Mouse (Mus musculus) liver, embryonic 16.5 days (tissue): ENCODE measurements around the gene Ets1. TPM values are rescaled to one million over a fixed set of nuclear protein-coding genes. Genes with fewer than 3 reads are reported as not detected.

Experiments used
- ATAC-seq: fragments of 200-750 bp; cut with Nextera tagmentation; 2 replicates; pipeline ENCODE4 v1.8.0; 2017; ENCODE audit warnings: low read depth, mild to moderate bottlenecking, moderate number of reproducible peaks, moderate library complexity
- H3K27ac ChIP-seq: fragments of 300-500 bp; sonication (generic); 2 replicates; pipeline ENCODE4 v1.5.1; 2014; ENCODE audit warnings: mild to moderate bottlenecking, low read length
- H3K27me3 ChIP-seq: fragments of 300-500 bp; sonication (generic); 2 replicates; pipeline ENCODE4 v1.6.1; 2014; ENCODE audit warnings: low read depth, low read length, mixed read lengths; ENCODE audit not compliant: control insufficient read depth, insufficient read depth
- H3K36me3 ChIP-seq: fragments of 300-500 bp; sonication (generic); 2 replicates; pipeline ENCODE4 v1.6.1; 2014; ENCODE audit warnings: mild to moderate bottlenecking; ENCODE audit not compliant: control insufficient read depth, insufficient read depth
- H3K4me1 ChIP-seq: fragments of 300-500 bp; sonication (generic); 2 replicates; pipeline ENCODE4 v1.6.1; 2014; ENCODE audit warnings: low read depth, low read length, mixed read lengths; ENCODE audit not compliant: control insufficient read depth
- H3K4me2 ChIP-seq: fragments of 300-500 bp; sonication (generic); 2 replicates; pipeline ENCODE4 v1.6.1; 2014; ENCODE audit warnings: low read depth, low read length, mixed read lengths
- H3K4me3 ChIP-seq: fragments of 300-500 bp; sonication (generic); 2 replicates; pipeline ENCODE4 v1.5.1; 2014; ENCODE audit warnings: low read depth, mild to moderate bottlenecking, low read length
- H3K9ac ChIP-seq: fragments of 300-500 bp; sonication (generic); 2 replicates; pipeline ENCODE4 v1.6.1; 2014; ENCODE audit warnings: low read depth, low read length
- H3K9me3 ChIP-seq: fragments of 300-500 bp; sonication (generic); replicated peaks from 2 replicates; pipeline ENCODE4 v1.6.1; 2016; ENCODE audit warnings: low read length; ENCODE audit not compliant: control insufficient read depth
- WGBS: fragments of 180-500 bp; shearing (Covaris S2); extraction: QIAGEN DNeasy Blood & Tissue Kit; methylation state at CpG from one replicate; pipeline ENCODE4 v1.1.7; 2014; ENCODE audit not compliant: insufficient replicate concordance; 5-methylcytosine and 5-hydroxymethylcytosine counted together
- polyA plus RNA-seq: library from polyadenylated mRNA; unstranded; fragments of >200 nt; fragmentation: Nextera tagmentation; extraction: Ambion mirVana; gene quantifications from 2 replicates; pipeline ENCODE4 v1.2.1, GENCODE M21; 2015

Ets1 gene
- polyA plus RNA-seq, 1 experiment from 2014 or later = 15.9 TPM

- H3K9ac ChIP-seq = no peak overlapping the region
- 23% methylated on average over 1 of the region's 1 CpGs for WGBS
- H3K4me2 ChIP-seq = no peak overlapping the region
- no peak overlapping the region for H3K4me3 ChIP-seq
- no peaks in the 10 kb centered on the region for H3K4me1 ChIP-seq
- H3K36me3 ChIP-seq = no peaks in the 10 kb centered on the region
- no peaks in the 10 kb centered on the region for H3K27me3 ChIP-seq
- no peak overlapping the region for H3K27ac ChIP-seq
- H3K9me3 ChIP-seq = no peaks in the 10 kb centered on the region
- ATAC-seq = no peak
Measured at GRCm38 (mm10) chr9:32629385-32629981, 6.5 kb upstream of the Ets1 start.

- 0 out of 2 replicates have a peak, but pooled peaks cover 3% of the 10 kb centered on the region for H3K27me3 ChIP-seq
- H3K9ac ChIP-seq = no peak overlapping the region
- no peaks in the 10 kb centered on the region for H3K4me1 ChIP-seq
- H3K27ac ChIP-seq = no peak overlapping the region
- H3K4me3 ChIP-seq = no peak overlapping the region
- ATAC-seq = no peak
- H3K36me3 ChIP-seq = no peaks in the 10 kb centered on the region
- H3K4me2 ChIP-seq = no peak overlapping the region
- H3K9me3 ChIP-seq = no peaks in the 10 kb centered on the region
Measured at GRCm38 (mm10) chr9:32631341-32631740, 4.7 kb upstream of the Ets1 start.

GRCm38 (mm10) chr9:32632237-32632636 is 3.8 kb upstream of the Ets1 start:
- H3K27ac ChIP-seq = no peak overlapping the region
- H3K4me3 ChIP-seq = no peak overlapping the region
- H3K4me2 ChIP-seq = no peak overlapping the region
- no peaks in the 10 kb centered on the region for H3K4me1 ChIP-seq
- peaks cover 9% of the 10 kb centered on the region for H3K27me3 ChIP-seq
- no peaks in the 10 kb centered on the region for H3K36me3 ChIP-seq
- 61% methylated on average over 7 of the region's 7 CpGs for WGBS
- H3K9ac ChIP-seq = no peak overlapping the region
- no peaks in the 10 kb centered on the region for H3K9me3 ChIP-seq
- no peak for ATAC-seq

GRCm38 (mm10) chr9:32644981-32645380 is 9.0 kb downstream of the Ets1 start:
- H3K27me3 ChIP-seq = no peaks in the 10 kb centered on the region; the same call in 1 of the 2 replicates
- WGBS = 58% methylated on average over 3 of the region's 3 CpGs
- no peak for ATAC-seq
- H3K4me2 ChIP-seq = no peak overlapping the region
- no peak overlapping the region for H3K4me3 ChIP-seq
- no peak overlapping the region for H3K9ac ChIP-seq
- H3K9me3 ChIP-seq = no peaks in the 10 kb centered on the region
- H3K36me3 ChIP-seq = no peaks in the 10 kb centered on the region
- no peaks in the 10 kb centered on the region for H3K4me1 ChIP-seq
- H3K27ac ChIP-seq = no peak overlapping the region

- no peak overlapping the region for H3K9ac ChIP-seq
- no peak overlapping the region for H3K4me2 ChIP-seq
- 9% methylated on average over 9 of the region's 9 CpGs for WGBS
- no peak overlapping the region for H3K4me3 ChIP-seq
- no peaks in the 10 kb centered on the region for H3K9me3 ChIP-seq
- H3K27ac ChIP-seq = no peak overlapping the region
- no peaks in the 10 kb centered on the region for H3K4me1 ChIP-seq
- no peak for ATAC-seq
- no peaks in the 10 kb centered on the region for H3K36me3 ChIP-seq
- H3K27me3 ChIP-seq = no peaks in the 10 kb centered on the region; the same call in 1 of the 2 replicates
Measured at GRCm38 (mm10) chr9:32645475-32645874, 9.5 kb downstream of the Ets1 start.

- Histone ChIP-seq H3K9ac (no peak overlapping the region), H3K36me3 (no peaks in the 10 kb centered on the region), H3K4me2 (no peak overlapping the region), H3K27ac (no peak overlapping the region), H3K27me3 (no peaks in the 10 kb centered on the region; the same call in 1 of the 2 replicates), H3K4me3 (no peak overlapping the region), H3K9me3 (no peaks in the 10 kb centered on the region), H3K4me1 (no peaks in the 10 kb centered on the region)
- 42% methylated on average over 11 of the region's 11 CpGs for WGBS
- no peak for ATAC-seq
Measured at GRCm38 (mm10) chr9:32646539-32647258, 10.7 kb downstream of the Ets1 start.

- H3K27ac ChIP-seq = no peak overlapping the region
- H3K27me3 ChIP-seq = no peaks in the 10 kb centered on the region; the same call in 1 of the 2 replicates
- WGBS = 54% methylated on average over 7 of the region's 7 CpGs
- no peaks in the 10 kb centered on the region for H3K4me1 ChIP-seq
- H3K36me3 ChIP-seq = no peaks in the 10 kb centered on the region
- ATAC-seq = no peak
- no peaks in the 10 kb centered on the region for H3K9me3 ChIP-seq
- H3K9ac ChIP-seq = no peak overlapping the region
- H3K4me3 ChIP-seq = no peak overlapping the region
- no peak overlapping the region for H3K4me2 ChIP-seq
Measured at GRCm38 (mm10) chr9:32647506-32648250, 11.7 kb downstream of the Ets1 start.

- H3K36me3 ChIP-seq = no peaks in the 10 kb centered on the region
- H3K4me3 ChIP-seq = no peak overlapping the region
- no peaks in the 10 kb centered on the region; the same call in 1 of the 2 replicates for H3K27me3 ChIP-seq
- H3K4me1 ChIP-seq = no peaks in the 10 kb centered on the region
- ATAC-seq = no peak
- H3K27ac ChIP-seq = no peak overlapping the region
- WGBS = 56% methylated on average over 5 of the region's 5 CpGs
- no peaks in the 10 kb centered on the region for H3K9me3 ChIP-seq
- no peak overlapping the region for H3K4me2 ChIP-seq
- no peak overlapping the region for H3K9ac ChIP-seq
Measured at GRCm38 (mm10) chr9:32648286-32648685, 12.3 kb downstream of the Ets1 start.

- no peak for ATAC-seq
- H3K4me1 ChIP-seq = no peaks in the 10 kb centered on the region
- H3K9ac ChIP-seq = no peak overlapping the region
- no peaks in the 10 kb centered on the region for H3K9me3 ChIP-seq
- H3K27me3 ChIP-seq = no peaks in the 10 kb centered on the region; the same call in 1 of the 2 replicates
- no peaks in the 10 kb centered on the region for H3K36me3 ChIP-seq
- no peak overlapping the region for H3K4me3 ChIP-seq
- no peak overlapping the region for H3K4me2 ChIP-seq
- H3K27ac ChIP-seq = no peak overlapping the region
- 35% methylated on average over 3 of the region's 3 CpGs for WGBS
Measured at GRCm38 (mm10) chr9:32650738-32651137, 14.7 kb downstream of the Ets1 start.
